Mouse (Mus musculus): ENCODE measurements at regions not wholly inside any gene's neighbourhood (a gene's known extent, or its start where the extent isn't known, plus 50 kb on each side); places are given as distances from the start of the nearest gene placed in this dataset.
A peak's percentile ranks its signal among the peaks of the same experiment; 100 is the strongest.

DNA sequence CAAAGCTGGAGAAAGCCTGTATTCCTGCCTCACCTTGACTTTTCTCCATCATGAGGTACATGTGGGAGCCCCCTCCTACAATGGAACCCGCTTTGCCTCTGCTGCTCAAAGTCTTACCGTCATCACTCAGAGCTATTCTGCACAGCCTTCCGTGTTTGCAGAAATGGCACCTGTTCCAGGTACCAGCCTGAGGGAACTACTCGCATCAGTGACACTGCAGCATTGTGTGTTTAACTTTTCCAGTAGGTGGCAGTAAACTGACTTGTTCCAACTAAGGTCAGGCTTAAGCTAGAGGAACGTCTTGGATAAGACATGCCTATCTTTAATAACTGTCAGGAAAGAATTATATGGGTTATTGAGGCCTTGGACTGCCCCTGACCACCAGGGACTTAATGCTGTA, 71.4 kb downstream of the Fam173b start:
- no peak for DNase-seq (ENCODE audit: low read depth, low spot score)

DNA sequence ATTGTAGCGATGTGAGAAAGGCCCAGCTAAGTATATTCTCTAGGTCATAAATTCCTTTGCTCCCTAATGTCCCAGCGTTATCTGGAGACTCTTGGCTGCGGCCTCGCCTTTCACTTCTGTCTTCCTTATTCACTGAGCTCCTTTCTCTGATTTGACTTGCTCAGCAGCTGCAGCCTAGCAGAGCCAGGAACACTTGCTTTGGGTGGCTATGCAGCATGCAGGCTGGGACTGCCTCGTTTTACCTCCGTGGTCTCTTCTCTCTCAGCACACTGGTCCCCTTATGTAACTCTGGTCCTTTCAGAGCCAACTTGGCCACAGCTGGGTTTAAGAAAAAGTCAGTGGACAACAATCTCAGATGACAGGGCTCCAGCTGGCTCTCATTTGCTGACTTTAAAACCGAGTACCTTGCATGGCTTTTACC, 75.1 kb downstream of the Fam173b start:
- no peak for DNase-seq (ENCODE audit: low read depth, low spot score)

DNA sequence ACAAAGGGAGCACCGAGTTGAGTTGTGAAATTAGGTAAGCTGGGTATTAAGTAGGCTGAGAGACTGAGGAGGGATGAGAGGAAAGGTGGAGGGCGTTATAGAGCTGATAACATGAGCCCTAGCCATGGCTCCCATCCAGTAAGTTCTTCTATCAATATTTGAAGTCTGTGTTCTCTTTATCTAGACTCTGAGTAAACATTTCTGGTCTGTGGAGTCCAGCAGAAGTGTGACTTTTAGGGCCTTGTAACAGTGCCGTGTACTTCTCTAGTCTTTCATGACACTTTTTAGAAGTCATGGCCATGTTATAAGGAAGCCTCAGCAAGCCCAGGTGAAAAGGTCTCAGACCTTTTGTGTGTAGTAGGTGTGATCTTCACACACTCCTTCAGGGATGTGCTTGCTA, 91.5 kb downstream of the Fam173b start:
- DNase-seq (ENCODE audit: low read depth, low spot score): no peak

DNA sequence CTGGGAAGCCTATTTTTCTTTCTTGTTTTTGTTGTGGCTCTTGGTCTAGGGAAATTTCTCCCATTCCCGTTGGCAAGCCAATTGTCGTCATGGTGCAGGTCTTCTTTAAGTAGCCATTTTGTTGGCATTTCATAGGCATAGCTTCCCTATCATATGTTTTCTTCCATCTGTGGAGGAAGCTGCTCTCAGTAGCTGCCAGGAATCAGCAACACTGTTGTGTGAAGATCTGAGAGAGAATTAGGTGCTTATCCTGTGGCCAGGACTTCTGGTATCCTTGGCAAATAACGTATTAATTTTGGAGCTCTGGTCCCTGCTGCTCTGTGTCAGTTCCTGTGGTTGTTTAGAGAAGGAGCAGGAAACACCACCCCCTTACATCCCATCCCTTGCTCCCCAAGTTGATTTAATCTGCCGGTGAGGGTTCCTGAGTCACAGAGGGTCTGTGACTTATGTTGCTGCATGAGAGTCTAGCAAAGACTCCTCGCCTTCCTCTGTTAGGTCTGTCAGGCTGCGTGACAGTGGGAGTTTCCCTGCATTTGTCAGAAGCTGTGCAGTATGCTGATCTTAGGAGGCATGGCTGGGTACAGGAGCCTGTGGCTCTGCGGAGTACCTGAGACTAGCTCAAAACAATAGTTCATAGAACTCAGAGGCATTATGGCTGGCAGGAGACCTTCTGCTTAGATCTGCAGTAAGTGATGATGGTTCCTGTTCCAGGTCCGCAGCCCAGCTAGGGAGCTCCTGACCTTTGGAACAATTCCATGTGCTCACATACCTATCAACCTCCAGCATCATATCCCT, 93.4 kb downstream of the Fam173b start:
- no peak for DNase-seq (ENCODE audit: low read depth, low spot score)

DNA sequence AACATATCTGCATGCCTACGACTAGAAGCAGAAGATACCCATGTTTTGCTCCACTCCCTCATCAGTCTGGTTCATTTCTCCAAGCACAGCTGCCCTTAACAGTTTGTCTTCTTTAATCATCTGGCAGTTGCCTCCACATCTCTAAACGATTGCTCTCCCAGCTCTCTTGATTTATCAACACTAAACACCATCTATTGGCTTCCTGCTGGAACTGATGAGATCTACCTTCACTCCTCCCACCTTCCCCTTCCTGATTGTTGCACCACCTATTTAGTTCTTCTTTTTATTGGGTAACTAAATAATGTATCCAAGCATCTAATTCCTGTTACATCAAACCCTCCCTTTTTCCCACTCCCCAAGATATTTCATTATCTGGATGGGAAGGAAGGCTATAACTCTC, 101.7 kb downstream of the Fam173b start:
- no peak for DNase-seq (ENCODE audit: low read depth, low spot score)

DNA sequence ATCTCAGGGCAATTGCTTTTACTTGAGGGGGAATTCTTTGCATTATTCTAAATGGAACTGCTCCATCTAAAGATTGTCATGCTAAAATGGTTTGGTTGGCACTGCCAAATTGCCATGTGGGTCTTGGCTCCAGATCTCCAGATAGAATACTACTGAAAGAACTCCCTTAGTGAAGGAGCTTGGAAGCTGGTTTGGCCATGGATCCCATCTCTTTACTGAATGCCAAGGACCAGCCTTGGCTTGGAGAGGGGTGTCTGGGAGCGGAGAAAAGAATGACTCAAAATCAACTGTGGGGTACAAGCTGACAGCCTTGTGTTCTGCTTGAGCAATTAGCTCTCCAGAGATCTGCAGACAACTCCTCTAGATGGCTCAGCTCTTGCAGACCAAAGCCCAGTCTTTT, 105.8 kb downstream of the Fam173b start:
- no peak for DNase-seq (ENCODE audit: low read depth, low spot score)

DNA sequence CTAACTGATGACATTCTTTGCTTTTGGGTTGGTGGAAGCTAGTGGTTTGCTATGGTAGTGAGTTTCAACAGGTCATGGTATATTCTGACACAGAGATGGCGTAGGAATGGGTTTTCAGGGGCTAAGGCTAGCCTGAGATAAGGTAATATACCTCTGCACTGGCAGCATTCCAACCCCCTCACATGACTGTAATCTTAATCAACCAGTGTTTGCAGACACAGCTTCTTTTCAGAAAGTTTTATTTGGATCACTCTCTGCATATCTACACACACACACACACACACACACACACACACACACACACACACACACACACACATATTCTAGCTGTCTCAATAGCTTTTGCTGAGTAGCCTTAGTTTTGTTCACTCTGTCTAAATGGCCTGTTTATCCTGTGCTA, 119.4 kb downstream of the Fam173b start:
- no peak for DNase-seq (ENCODE audit: low read depth, low spot score)

DNA sequence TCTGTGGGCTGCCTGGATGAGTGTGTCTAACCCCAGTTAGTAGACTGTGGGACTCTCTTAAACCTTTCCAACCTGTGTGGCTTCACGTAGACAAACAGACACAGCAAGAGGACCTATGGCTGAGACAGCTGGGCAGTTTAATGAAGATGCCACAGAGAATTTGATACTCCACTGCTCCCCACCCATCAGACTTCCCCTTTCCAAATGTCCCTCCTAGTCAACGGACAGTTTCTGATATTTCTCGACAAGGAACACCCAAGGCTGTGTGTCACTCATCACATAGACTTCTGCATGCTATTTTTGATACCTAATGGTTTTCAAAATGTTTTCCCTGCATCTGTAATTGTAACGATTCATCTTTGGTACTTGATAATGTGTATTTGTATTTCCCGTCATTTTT, 120.8 kb downstream of the Fam173b start:
- DNase-seq (ENCODE audit: low read depth, low spot score): no peak

DNA sequence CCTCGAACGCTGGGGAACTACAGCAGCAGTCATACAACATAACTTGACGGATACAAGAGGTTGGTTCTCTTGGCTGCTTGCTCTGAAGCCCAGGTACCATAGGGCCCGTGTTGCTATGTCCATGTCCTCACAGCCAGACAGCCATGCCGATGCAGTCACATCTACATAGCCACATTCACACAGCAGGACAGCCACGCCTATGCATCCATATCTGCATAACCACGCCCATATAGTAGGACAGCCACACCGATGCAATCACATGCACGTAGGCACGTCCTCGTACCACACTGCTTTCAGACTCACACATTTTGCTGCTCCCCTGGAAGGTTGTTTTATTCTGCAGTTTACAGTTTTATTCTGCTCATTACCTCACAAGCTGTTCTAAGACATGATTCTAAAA, 122.6 kb downstream of the Fam173b start:
- no peak for DNase-seq (ENCODE audit: low read depth, low spot score)

DNA sequence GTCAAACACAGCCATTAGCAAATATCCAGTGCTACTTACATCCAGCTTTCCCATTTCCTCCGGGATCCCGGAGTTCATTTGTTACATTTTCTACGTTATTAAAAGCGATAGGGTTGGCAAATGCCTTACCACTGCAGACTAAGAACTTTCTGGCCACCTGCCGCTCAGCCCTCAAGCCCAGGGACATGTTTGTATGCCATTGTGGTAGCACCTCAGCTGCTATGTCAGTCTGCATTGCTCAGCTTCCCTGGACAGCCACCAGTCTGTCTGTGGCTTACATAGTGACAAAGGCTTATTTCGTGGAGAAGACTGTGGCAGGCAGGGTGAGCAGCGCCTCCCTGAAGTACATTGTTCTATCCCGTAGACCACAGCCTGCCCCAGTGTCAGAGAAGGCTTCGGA, 127.5 kb downstream of the Fam173b start:
- no peak for DNase-seq (ENCODE audit: low read depth, low spot score)

DNA sequence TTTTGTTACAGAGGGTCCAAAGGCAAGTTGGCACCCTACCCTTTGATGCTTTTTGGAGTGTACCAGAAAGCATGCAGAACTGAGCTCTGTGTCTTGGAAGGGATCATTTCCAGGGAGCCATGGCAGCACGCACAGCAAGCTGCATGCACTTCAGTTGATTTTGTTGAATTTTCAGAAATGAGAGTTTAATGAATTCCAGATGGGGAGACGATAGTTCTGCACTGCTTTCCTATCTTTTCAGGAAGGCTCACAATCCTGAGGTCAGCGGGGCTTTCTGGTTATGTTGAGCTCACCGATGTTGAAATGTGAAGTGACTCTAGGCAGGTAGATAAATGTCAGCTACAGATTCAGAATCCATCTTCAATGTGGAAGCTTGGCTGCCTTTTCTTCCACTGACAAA, 140.0 kb downstream of the Fam173b start:
- no peak for DNase-seq (ENCODE audit: low read depth, low spot score)

DNA sequence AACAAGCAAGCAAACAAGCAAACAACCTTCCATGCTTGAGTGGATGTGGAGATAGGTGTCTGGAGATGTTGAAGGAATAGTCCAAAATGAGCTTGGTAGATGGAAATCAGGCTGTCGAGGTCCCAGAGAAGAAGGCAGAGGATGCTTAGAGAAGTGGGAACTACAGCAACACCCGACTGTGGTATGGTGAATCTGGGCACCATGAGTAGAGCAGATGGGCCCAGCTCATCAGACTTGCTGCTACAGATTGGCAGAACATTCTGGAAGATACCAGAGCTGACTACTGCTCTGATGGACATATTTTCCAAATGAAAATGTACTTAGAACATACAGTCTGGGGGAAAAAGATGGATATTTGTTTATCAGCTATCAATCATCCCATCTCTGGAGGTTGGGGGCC, 142.9 kb downstream of the Fam173b start:
- no peak for DNase-seq (ENCODE audit: low read depth, low spot score)

DNA sequence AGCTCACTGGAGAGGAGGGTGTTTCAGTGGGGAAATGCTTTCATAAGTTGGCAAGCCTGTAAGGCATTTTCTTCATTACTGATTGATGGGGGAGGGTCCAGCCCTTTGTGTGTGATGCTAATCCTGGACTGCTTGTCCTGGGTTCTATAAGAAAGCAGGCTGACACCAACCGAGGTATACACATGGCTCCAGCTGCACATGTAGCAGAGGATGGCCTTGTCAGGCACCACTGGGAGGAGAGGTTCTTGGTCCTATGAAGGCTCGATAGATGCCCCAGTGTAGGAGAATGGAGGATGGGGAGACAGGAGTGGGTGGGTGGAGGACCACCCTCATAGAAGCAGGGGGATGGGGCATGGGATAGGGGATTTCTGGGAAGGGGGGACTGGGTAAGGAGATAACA, 151.0 kb downstream of the Fam173b start:
- no peak for DNase-seq (ENCODE audit: low read depth, low spot score)

DNA sequence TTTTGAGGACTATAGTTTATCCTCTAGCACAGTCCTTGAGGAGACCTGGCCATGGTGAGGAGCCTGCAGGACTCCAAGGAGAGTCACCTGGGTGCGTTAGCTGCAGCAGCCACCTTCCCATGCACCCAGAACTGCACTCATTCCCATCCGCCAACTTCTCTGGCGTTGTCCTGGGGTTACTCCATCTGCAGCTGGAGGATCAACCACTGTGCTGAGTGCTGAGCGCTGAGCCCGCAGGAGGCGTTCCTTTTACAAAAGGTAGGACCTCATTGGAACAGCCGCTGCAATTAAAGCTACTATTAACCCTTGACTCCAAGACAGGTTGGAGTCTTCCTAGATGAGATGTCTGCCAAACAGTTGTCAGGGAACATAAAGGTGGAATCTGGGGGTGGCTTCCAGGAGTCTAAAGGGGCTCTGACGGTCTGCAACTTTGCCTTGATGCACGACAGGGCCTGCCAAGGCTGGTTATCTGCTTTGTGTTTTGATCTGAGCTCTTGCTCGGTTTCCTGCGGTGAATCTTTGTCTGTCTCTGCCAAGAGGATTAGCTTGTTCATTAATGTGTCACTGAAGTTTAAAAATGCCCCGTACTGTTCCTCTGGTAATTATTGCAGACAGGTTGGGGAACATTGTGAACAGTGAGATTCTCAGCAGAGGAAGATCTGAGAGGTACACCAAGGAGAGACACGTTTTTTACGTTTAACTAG, 152.1 kb downstream of the Fam173b start:
- no peak for DNase-seq (ENCODE audit: low read depth, low spot score)

DNA sequence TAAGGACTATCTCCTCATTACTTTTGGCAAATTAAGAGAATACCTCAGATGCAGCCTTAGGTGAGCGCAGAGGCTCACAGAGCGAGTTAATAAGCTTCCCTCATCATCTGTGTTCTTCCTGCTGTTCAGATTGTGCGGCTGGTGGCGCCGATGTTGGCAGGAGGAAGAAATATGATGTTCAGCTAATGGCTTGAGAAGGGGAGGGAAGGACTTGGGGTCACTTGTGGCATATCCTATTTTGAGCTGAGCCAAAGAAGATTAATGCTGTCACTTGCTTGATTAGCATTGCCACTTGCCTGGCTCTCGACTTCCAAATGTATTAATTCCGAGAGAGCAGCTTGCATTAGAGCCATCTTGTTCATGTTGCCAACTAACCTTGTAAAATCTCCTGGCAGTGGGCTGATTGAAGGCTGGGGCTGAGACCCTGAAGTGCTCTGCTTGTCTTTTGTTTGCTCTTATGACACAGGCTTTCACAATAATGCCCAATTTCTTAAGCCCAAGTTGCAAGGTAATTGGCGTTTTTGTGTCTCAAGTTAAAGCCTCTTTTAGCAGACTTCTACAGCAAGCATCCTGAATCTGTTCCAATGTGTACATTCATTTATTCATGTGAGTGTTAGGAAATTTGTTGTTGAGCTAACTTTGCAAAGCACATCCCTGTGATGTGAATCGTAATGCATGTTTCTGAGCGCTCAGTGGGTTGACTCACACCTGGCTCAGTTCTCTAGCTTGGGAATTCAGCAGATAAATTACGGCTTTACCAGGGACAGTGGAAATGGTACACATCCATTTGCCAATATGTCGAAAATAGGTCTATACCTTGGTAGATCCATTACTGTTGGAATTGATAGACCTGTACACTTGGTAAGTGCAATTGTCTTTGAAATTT, 167.6 kb downstream of the Fam173b start:
- DNase-seq (ENCODE audit: low read depth, low spot score): no peak

DNA sequence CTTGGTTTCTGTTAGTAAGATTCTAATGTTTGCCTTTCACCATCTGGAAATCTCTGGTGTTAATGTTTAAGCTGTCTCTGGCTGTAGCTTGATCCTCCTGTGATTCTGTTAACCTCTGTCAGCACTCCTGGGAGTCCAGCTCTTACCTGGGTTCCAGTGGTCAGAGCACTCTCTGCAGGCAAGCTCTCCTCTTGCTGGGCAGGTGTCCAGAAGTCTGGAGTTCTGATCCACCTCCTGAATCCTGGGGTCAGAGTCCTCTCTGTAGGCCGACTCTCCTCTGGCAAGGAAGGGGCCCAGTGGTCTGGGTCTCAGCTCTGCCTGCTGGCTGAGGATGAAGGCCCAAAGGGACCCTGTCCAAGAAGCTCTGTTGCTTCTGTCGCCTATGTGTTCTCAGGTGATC, 181.4 kb downstream of the Fam173b start:
- DNase-seq (ENCODE audit: low read depth, low spot score): no peak

DNA sequence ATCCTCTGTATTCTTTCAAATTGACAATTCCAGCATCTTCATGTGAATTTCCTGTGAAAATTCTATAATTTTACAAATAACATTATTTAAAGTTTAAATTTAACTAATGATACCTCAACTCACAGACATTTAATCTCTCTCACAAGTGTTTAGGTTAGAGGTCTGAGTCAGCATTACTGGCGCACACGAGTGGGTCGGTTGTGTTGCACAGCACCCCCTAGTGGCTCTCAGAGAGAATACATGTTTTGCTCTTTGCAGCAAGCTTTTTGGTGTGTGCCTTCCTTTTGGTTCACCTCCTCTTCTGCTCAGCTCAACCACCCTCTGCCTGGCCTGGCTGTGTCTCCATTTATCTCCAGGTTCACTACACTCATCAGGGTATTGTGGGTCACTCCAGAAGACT, 183.4 kb downstream of the Fam173b start:
- DNase-seq (ENCODE audit: low read depth, low spot score): no peak

DNA sequence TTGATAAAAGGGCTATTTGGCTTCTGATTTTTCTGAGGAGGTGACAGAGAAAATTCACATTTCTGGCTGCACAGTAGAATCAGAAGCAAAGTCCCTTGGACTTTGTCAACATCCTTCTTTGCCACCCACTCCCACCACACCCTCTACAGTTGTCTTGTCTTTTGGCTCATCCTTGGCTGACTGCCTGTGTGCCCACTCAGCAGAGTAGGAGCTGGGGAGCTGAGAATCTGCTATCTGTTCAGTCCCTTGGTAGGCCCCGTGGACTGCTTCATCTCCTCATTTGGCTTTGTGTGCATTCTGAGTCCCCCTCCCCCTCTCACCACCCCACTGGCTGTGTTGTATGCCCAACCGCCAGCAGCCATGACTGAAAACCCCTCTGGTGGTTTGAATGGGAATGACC, 197.2 kb downstream of the Fam173b start:
- no peak for DNase-seq (ENCODE audit: low read depth, low spot score)

DNA sequence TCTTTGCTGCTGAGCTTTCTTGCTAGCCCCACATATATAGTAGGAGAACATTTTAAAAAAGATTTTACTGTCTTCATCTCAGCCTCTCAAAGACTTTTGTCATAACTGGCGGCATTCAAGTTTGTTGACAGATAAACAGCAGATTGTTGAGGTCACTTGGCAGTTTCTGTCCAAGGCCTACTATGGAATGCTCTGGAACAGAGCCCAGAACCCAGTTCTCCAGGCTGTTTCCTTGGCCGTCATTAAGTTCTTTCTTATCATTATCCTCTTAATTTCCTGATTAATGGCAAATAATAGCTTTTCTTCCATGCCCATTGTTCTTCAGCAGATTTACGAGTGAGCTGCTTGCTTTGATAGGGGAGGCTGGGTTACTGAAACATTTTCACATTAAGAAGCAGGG, 203.9 kb downstream of the Fam173b start:
- no peak for DNase-seq (ENCODE audit: low read depth, low spot score)

DNA sequence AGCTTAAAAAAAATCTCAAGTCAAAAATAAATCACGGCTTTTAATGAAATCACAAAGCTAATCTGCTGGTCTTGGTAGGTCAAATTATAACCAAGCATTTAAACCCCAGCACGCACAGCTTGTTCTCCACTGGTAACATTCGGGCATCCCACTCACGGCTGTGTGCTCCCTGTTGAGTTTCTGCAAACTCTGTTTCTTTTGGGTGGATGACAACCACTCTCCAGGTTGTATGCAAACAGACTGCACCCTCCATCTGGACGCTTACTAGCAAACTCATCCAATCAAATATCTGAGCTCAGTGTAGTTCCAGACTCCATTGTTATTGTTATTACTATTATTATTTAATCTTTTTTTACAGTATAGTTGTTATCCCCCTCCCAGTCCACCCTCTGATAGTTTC, 213.9 kb downstream of the Fam173b start:
- DNase-seq (ENCODE audit: low read depth, low spot score): peak; percentile 9

DNA sequence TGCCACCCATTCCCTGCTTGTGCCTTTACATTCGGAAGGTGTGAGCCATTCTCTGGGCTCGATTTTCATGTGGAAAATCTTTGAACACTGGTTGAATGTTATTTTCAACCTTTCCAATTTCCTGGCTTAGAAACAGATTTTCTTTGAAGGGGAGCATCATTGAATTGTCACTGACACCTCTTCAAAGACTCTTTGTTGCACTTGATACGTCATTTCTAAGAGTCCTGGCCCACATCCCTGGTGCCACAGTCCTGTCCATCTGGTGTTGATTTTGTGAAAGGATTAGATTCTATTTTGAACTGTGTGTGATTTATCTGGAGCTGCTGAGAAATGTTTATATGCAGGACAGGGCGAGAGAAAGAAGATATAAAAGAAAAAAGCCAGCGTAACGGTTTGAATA, 217.6 kb downstream of the Fam173b start:
- DNase-seq (ENCODE audit: low read depth, low spot score): no peak

DNA sequence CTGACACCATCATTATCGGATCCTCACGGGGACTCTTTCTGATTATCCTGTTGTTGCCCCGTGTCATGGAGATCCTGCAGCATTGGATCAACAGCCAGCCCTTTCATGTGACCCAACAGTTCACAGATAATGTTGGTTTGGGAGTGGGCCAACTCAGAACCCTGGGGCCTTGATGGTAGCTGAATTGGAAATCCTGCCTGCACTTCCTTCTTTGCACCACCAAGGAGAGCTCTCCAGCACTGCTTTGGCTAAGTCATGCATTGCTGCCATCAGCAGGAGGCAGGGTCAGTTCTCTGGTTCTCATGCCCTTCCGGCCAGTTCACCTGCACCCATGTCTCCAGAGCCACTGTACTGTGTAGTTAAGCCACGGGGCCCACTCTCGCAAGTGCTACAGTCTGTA, 225.6 kb downstream of the Fam173b start:
- no peak for DNase-seq (ENCODE audit: low read depth, low spot score)
